Comparison of ENCODE assay signal across 8 mouse cellular contexts in genomic region chr14:7954071-7954471, GRCm38 (mm10). TPM values are rescaled to one million over a fixed set of nuclear protein-coding genes. Genes with fewer than 3 reads are reported as not detected.
DNase-seq lines count a peak whose midpoint lies in the region; ATAC-seq lines count a peak whose summit lies in the region.

No protein-coding gene starts in this region.

- H3K4me2 ChIP-seq in forebrain, embryonic 11.5 days (ENCODE audit: low read depth, low read length, severe bottlenecking), result no peak overlapping the region
- no peak overlapping the region for H3K4me2 ChIP-seq in forebrain, embryonic 16.5 days (ENCODE audit: low read length)
- H3K4me2 ChIP-seq in neural tube, embryonic 13.5 days, result no peak overlapping the region
- H3K4me2 ChIP-seq in neural tube, embryonic 15.5 days, result no peak overlapping the region
- H3K4me2 ChIP-seq in intestine, embryonic 15.5 days (replicated peaks), result no peak overlapping the region

- no peaks in the 10 kb centered on the region for H3K4me1 ChIP-seq in forebrain, embryonic 11.5 days (replicated peaks; ENCODE audit: control insufficient read depth, insufficient read depth, low read length)
- H3K4me1 ChIP-seq in forebrain, embryonic 16.5 days (replicated peaks; ENCODE audit: control insufficient read depth, insufficient read depth, low read length), result no peaks in the 10 kb centered on the region
- H3K4me1 ChIP-seq in neural tube, embryonic 13.5 days (replicated peaks), result peaks cover 17% of the 10 kb centered on the region
- 0 out of 2 replicates have a peak, but pooled peaks cover 7% of the 10 kb centered on the region for H3K4me1 ChIP-seq in neural tube, embryonic 15.5 days
- H3K4me1 ChIP-seq in intestine, embryonic 15.5 days (replicated peaks), result peaks cover 24% of the 10 kb centered on the region; the same call in 1 of the 2 replicates

- no peak overlapping the region for H3K4me3 ChIP-seq in forebrain, embryonic 11.5 days (ENCODE audit: low read depth, low read length)
- no peak overlapping the region for H3K4me3 ChIP-seq in forebrain, embryonic 16.5 days (replicated peaks; ENCODE audit: low read length)
- no peak overlapping the region for H3K4me3 ChIP-seq in neural tube, embryonic 13.5 days
- H3K4me3 ChIP-seq in neural tube, embryonic 15.5 days (replicated peaks), result no peak overlapping the region
- no peak overlapping the region for H3K4me3 ChIP-seq in intestine, embryonic 15.5 days (replicated peaks)

- H3K9ac ChIP-seq in forebrain, embryonic 11.5 days (ENCODE audit: low read length), result no peak overlapping the region
- H3K9ac ChIP-seq in forebrain, embryonic 16.5 days (replicated peaks; ENCODE audit: low read depth, low read length), result no peak overlapping the region
- H3K9ac ChIP-seq in neural tube, embryonic 13.5 days, result no peak overlapping the region
- H3K9ac ChIP-seq in neural tube, embryonic 15.5 days (replicated peaks), result no peak overlapping the region
- H3K9ac ChIP-seq in intestine, embryonic 15.5 days, result no peak overlapping the region

- WGBS in forebrain, embryonic 11.5 days, result 33% methylated on average over 6 of the region's 6 CpGs
- 23% methylated on average over 6 of the region's 6 CpGs for WGBS in forebrain, embryonic 16.5 days
- 15% methylated on average over 6 of the region's 6 CpGs for WGBS in neural tube, embryonic 13.5 days
- 21% methylated on average over 6 of the region's 6 CpGs for WGBS in neural tube, embryonic 15.5 days
- WGBS in intestine, embryonic 15.5 days, result 34% methylated on average over 6 of the region's 6 CpGs

- no peak for DNase-seq in forebrain, embryonic 11.5 days (ENCODE audit: low spot score)
- DNase-seq in yolk sac, embryonic 10.5 days (ENCODE audit: low spot score), result peak; percentile 72
- DNase-seq in kidney, adult 11 months, result no peak
- no peak for DNase-seq in c-Kit-positive CD71-positive TER-119-positive erythroid progenitor cells, embryonic 14.5 days (ENCODE audit: low spot score)

- H3K27me3 ChIP-seq in forebrain, embryonic 11.5 days (ENCODE audit: control insufficient read depth, insufficient read depth, low read length), result no peaks in the 10 kb centered on the region
- H3K27me3 ChIP-seq in forebrain, embryonic 16.5 days (replicated peaks; ENCODE audit: control insufficient read depth, insufficient read depth, low read length), result no peaks in the 10 kb centered on the region
- H3K27me3 ChIP-seq in neural tube, embryonic 13.5 days, result no peaks in the 10 kb centered on the region
- H3K27me3 ChIP-seq in neural tube, embryonic 15.5 days (replicated peaks), result no peaks in the 10 kb centered on the region
- no peaks in the 10 kb centered on the region for H3K27me3 ChIP-seq in intestine, embryonic 15.5 days (replicated peaks)

- no peaks in the 10 kb centered on the region for H3K36me3 ChIP-seq in forebrain, embryonic 11.5 days (ENCODE audit: control insufficient read depth, insufficient read depth, low read length)
- H3K36me3 ChIP-seq in forebrain, embryonic 16.5 days (ENCODE audit: control insufficient read depth, insufficient read depth), result peaks cover 9% of the 10 kb centered on the region
- peaks cover 29% of the 10 kb centered on the region for H3K36me3 ChIP-seq in neural tube, embryonic 13.5 days
- peaks cover 26% of the 10 kb centered on the region for H3K36me3 ChIP-seq in neural tube, embryonic 15.5 days
- H3K36me3 ChIP-seq in intestine, embryonic 15.5 days, result peaks cover 16% of the 10 kb centered on the region; the same call in 1 of the 2 replicates

- no peaks in the 10 kb centered on the region for H3K9me3 ChIP-seq in forebrain, embryonic 11.5 days (ENCODE audit: control insufficient read depth, low read length)
- H3K9me3 ChIP-seq in forebrain, embryonic 16.5 days (ENCODE audit: control insufficient read depth, low read length), result no peaks in the 10 kb centered on the region
- no peaks in the 10 kb centered on the region for H3K9me3 ChIP-seq in neural tube, embryonic 13.5 days
- no peaks in the 10 kb centered on the region for H3K9me3 ChIP-seq in neural tube, embryonic 15.5 days (replicated peaks)
- H3K9me3 ChIP-seq in intestine, embryonic 15.5 days, result no peaks in the 10 kb centered on the region

- H3K27ac ChIP-seq in forebrain, embryonic 11.5 days (ENCODE audit: low read depth, low read length), result no peak overlapping the region
- H3K27ac ChIP-seq in forebrain, embryonic 16.5 days (ENCODE audit: low read length), result no peak overlapping the region
- peak overlapping the region; percentile 14 for H3K27ac ChIP-seq in neural tube, embryonic 13.5 days (replicated peaks)
- no peak overlapping the region for H3K27ac ChIP-seq in neural tube, embryonic 15.5 days (replicated peaks)
- peak overlapping the region; percentile 78 for H3K27ac ChIP-seq in intestine, embryonic 15.5 days

- ATAC-seq in forebrain, embryonic 11.5 days (replicated peaks; ENCODE audit: low FRiP score), result 0 out of 2 replicates have a peak, but pooled peaks have one; percentile 16
- ATAC-seq in forebrain, embryonic 16.5 days, result no peak
- peak; percentile 17; the same call in 1 of the 2 replicates for ATAC-seq in neural tube, embryonic 13.5 days (ENCODE audit: low read depth)
- ATAC-seq in neural tube, embryonic 15.5 days (ENCODE audit: low FRiP score), result no peak
- ATAC-seq in intestine, embryonic 15.5 days, result peak; percentile 83

RNA-seq across cellular contexts. Expression of gene Gm45521, which starts 3.0 kb away (rescaled TPM):
- polyA plus RNA-seq in forebrain, embryonic 11.5 days (2014; fragmentation: Nextera tagmentation; extraction: Ambion mirVana), result not detected in 2 replicates
- polyA plus RNA-seq in forebrain, embryonic 16.5 days (2015; fragmentation: Nextera tagmentation; extraction: Ambion mirVana), result 0.44 TPM in 1 of 2 replicates, not detected in the other
- 0.31 TPM in 1 of 2 replicates, not detected in the other for polyA plus RNA-seq in neural tube, embryonic 13.5 days (2015; fragmentation: Nextera tagmentation; extraction: Ambion mirVana)
- 0.28 TPM in 1 of 2 replicates, not detected in the other for polyA plus RNA-seq in neural tube, embryonic 15.5 days (2015; fragmentation: Nextera tagmentation; extraction: Ambion mirVana)
- polyA plus RNA-seq in intestine, embryonic 15.5 days (2015; fragmentation: Nextera tagmentation; extraction: Ambion mirVana), result not detected in 2 replicates

RNA-seq across cellular contexts. Expression of gene Dnase1l3, which starts 40.3 kb away (rescaled TPM):
- polyA plus RNA-seq in forebrain, embryonic 11.5 days (2014; fragmentation: Nextera tagmentation; extraction: Ambion mirVana), result not detected in 2 replicates
- polyA plus RNA-seq in forebrain, embryonic 16.5 days (2015; fragmentation: Nextera tagmentation; extraction: Ambion mirVana), result 0.06 and 0.10 TPM in 2 replicates
- polyA plus RNA-seq in neural tube, embryonic 13.5 days (2015; fragmentation: Nextera tagmentation; extraction: Ambion mirVana), result 0.06 and 0.12 TPM in 2 replicates
- 0.08 and 1.6 TPM in 2 replicates for polyA plus RNA-seq in neural tube, embryonic 15.5 days (2015; fragmentation: Nextera tagmentation; extraction: Ambion mirVana)
- 1.1 and 1.2 TPM in 2 replicates for polyA plus RNA-seq in intestine, embryonic 15.5 days (2015; fragmentation: Nextera tagmentation; extraction: Ambion mirVana)

RNA-seq across cellular contexts. Expression of gene Abhd6, which starts 48.6 kb away (rescaled TPM):
- 19.2 and 19.5 TPM in 2 replicates for polyA plus RNA-seq in forebrain, embryonic 11.5 days (2014; fragmentation: Nextera tagmentation; extraction: Ambion mirVana)
- 35.9 and 36.7 TPM in 2 replicates for polyA plus RNA-seq in forebrain, embryonic 16.5 days (2015; fragmentation: Nextera tagmentation; extraction: Ambion mirVana)
- 26.5 and 28.1 TPM in 2 replicates for polyA plus RNA-seq in neural tube, embryonic 13.5 days (2015; fragmentation: Nextera tagmentation; extraction: Ambion mirVana)
- polyA plus RNA-seq in neural tube, embryonic 15.5 days (2015; fragmentation: Nextera tagmentation; extraction: Ambion mirVana), result 39.4 and 40.1 TPM in 2 replicates
- 13.5 and 14.0 TPM in 2 replicates for polyA plus RNA-seq in intestine, embryonic 15.5 days (2015; fragmentation: Nextera tagmentation; extraction: Ambion mirVana)

Comparison
In these comparisons a context has a peak if more than half of its experiments do, and no peak if none do; other contexts are left out.
1. ATAC-seq: peak in forebrain, embryonic 11.5 days (single experiment), neural tube, embryonic 13.5 days (single experiment) and intestine, embryonic 15.5 days (single experiment); none in forebrain, embryonic 16.5 days (single experiment) and neural tube, embryonic 15.5 days (single experiment).
2. H3K27ac ChIP-seq: peak in neural tube, embryonic 13.5 days (single experiment) and intestine, embryonic 15.5 days (single experiment); none in forebrain, embryonic 11.5 days (single experiment), forebrain, embryonic 16.5 days (single experiment) and neural tube, embryonic 15.5 days (single experiment).